Mouse (Mus musculus) embryo, embryonic 11 days (tissue): ENCODE results near the gene Kdelr3.

Experiments
- DNase-seq: peaks from one replicate; pipeline ENCODE4 v3.0.0-alpha.2; 2015

Kdelr3 gene

DNA sequence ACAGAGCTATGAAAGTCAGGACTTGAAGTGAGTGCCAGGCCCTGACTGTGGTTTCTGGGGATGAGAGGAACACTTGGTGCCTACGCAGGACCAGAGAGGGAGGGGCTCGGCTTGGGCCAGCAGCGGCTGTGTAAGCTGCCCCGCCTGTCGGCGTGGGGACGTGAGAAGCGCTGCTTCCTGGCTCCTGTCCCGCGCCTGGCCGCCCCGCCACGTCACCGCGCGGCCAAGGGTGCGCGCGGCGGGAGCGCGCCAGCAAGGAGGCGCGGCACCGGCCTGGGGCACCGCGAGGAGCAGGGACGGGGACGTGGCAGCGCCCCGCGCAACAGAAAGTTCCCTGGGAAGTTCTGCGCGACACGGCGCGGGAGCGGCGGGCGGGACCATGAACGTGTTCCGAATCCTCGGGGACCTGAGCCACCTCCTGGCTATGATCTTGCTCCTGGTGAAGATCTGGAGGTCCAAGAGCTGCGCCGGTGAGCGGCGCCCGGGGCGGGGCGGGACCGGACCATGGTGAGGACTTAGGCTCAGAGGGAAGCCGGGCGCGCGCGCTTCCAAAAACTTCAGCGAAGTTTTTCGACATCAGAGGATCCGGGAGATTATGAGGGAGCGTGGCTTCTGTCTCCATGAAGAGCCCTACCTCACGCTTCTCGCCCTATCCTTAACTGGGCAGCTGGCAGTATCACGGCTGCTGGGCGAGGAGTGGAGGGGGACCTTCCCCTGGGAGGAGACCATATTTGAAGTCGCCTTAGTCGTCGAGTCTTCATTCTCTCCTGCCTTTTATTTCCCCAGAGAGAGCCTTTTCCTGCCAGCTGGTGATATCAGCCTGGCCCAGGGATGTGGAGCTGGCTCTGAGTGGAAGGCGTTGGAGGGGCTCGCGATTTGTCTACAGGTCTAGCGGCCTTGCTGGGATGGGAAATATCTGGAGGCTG, at the start of gene Kdelr3:
TSS of gene Kdelr3 (plus strand) at position 241 of the 926 bp plus-strand sequence.
- peak; percentile 78 for DNase-seq

DNA sequence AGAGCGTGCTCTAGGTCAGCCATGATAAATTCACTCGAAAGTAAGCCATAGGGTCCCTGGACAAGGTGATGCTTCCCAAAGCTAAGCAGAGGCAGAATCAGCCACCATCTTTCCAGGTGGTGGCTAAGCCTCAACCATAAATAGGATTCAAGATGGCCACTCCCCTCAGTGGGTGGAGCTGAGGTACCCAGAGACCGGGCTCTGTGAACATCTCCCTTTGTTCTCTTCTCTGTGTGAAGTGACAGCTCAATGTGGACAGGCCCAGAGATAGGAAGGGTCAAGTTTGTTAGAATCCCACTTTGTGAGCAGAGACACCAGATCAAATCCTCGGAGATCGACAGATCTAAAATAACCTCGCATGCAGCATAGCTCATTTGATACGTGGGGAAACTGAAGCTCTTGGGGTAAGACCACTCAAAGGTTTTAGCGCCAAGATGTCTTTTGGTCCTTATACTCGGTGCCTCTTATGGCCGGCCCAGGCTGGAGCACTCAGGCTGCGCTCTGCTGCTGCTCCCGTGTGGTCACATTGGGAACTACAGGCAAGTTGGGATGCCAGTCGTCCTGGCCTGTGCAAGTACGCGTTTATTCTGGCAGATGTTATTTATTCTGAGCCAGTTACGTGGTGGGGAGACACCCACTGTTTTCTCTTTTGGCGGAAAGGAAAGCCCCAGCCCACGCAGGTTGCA, 49.5 kb upstream of the Kdelr3 start:
- peak; percentile 89 for DNase-seq

DNA sequence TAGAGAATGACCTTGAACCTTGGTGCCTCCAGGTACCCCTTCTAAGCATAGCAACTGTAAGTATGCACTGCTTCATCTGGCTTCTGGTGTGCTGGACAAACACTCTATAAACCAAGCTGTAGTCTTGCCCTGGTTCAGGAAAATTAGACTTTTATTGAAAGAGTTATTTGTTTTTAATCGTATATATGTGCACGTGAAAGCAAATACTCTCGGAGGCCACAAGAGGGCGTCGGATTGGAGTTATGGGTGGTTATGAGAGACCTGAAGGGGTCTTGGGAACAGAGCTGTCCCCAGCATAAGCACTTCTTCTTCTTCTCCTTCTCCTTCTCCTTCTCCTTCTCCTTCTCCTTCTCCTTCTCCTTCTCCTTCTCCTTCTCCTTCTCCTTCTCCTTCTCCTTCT, 46.6 kb upstream of the Kdelr3 start:
- no peak for DNase-seq

GRCm38 (mm10) chr15:79470583-79470982, 45.6 kb upstream of the Kdelr3 start:
- DNase-seq: peak; percentile 46

DNA sequence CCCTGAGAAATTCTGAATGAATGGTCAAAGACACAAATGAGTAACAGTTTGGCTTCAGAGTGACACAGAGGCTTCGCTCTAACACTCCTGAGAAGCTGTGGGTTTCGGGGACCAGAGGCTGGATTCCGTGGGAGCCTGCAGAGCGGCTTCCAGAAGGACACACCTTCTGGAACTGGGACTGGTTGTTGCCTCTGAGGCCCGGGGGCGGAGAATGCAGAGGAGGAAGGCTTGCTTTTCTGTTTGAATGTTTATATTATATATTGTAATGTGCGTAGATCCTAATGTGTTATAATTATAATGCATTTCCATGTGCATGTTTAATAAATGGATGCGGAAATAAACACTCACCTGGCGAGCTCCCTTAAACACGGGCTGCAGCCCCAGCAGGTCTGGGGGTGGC, 45.1 kb upstream of the Kdelr3 start:
- DNase-seq: no peak

- no peak for DNase-seq
Observed at GRCm38 (mm10) chr15:79473042-79473441, 43.2 kb upstream of the Kdelr3 start.

DNA sequence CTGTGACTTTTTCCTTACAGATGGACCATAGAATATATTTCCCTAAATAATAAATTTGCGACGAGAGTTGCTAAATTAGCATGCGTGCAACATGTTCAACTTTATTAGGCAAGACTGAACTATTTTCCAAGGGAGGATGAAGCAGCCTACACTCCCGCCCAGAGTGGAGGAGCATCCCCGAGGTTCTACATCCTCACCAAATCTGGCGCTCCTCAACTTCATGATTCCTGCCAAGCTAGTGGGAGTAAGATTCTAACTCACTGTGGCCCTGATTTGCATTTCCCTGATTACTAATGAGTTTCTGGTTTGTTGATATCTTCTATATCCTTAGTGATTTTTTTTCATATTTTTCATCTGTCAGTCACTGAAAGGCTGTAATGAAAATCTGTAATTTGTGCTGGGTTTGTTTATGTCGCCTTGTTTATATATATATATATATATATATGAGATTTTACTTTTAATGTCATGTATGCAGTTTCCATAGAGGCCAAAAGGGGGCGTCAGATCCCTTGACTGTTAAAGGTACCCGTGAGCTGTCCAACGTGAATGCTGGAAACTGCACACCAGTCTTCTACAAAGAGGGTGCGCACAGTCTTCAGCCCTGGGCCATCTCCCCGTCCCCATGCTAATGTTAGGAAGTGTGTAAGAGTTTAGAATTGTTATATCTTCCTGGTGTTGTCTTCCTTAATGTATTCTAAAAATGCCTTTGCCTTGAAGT, 42.4 kb upstream of the Kdelr3 start:
- DNase-seq: no peak

- DNase-seq: no peak
Observed at GRCm38 (mm10) chr15:79477227-79477626, 39.0 kb upstream of the Kdelr3 start.

- no peak for DNase-seq
Observed at GRCm38 (mm10) chr15:79481181-79481688, 35.0 kb upstream of the Kdelr3 start.

GRCm38 (mm10) chr15:79489463-79489862, 26.7 kb upstream of the Kdelr3 start:
- DNase-seq: no peak

DNA sequence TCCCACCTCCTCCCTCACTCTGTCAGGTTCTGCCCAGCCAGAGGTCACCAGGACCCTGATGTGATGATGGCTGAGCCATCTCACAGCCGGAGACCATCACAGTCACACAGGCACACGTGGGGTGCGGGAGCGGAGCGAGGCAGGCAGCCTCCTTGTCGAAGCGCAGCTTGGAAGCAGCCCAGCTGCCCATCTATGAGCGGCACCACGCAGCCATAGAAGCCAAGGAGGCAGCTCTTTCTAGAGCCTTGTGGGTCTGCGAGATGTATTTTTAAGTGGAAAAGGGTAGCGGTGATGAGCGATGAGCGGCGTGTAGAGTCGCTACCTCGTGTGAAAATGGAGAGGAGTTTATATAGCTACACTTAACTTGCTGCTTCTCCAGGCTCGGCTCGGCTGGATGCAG, 22.7 kb upstream of the Kdelr3 start:
- peak; percentile 12 for DNase-seq

GRCm38 (mm10) chr15:79500110-79500509, 16.1 kb upstream of the Kdelr3 start:
- no peak for DNase-seq

DNA sequence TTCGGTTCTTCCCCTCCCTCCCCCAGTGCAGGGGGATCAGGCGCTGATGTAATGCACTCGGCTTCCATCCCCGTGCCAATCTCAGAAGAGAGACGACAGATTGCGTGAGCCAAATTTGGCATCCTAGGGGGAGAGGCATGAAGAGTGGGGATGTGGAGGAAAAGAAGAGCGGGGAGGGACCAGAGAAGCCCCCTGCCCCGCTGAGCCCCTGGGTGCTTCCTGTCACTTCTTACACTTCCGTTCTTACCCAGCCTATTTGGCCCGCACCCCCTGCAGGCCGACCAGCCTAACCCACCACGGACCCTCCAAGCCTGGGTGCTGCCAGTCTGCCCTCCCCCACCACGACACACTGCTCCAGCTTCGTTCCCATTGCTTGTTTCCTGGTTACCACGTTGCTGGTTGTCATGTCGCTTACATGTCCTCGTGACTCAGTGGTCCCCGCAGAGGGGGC, 13.3 kb upstream of the Kdelr3 start:
- no peak for DNase-seq

GRCm38 (mm10) chr15:79503438-79503837, 12.8 kb upstream of the Kdelr3 start:
- DNase-seq: no peak

- peak; percentile 48 for DNase-seq
Observed at GRCm38 (mm10) chr15:79504707-79505452, 11.3 kb upstream of the Kdelr3 start, which contains the start of gene Kcnj4. Gene Kcnj4, minus strand, starts transcription at chr15:79505241.

GRCm38 (mm10) chr15:79505616-79506283, 10.5 kb upstream of the Kdelr3 start:
- DNase-seq: peak; percentile 86

DNA sequence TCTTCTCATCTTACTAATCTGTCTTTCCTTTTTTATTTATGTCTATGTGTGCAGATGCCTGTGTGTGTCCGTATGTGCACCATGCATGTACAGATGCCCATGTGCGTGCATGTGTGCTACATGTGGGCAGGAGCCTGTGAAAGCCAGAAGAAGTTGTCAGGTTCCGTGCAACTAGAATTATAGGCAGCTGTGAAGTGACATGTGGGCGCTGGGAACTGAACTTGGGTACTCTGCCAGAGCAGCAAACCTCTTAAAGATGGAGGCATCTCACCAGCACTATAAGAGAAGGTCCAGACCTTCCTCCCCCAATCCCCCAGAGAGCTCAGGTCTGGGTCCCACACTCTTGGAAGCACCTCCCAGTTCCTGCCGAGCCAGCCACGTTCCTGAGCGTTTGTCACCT, 9.8 kb upstream of the Kdelr3 start:
- no peak for DNase-seq

DNA sequence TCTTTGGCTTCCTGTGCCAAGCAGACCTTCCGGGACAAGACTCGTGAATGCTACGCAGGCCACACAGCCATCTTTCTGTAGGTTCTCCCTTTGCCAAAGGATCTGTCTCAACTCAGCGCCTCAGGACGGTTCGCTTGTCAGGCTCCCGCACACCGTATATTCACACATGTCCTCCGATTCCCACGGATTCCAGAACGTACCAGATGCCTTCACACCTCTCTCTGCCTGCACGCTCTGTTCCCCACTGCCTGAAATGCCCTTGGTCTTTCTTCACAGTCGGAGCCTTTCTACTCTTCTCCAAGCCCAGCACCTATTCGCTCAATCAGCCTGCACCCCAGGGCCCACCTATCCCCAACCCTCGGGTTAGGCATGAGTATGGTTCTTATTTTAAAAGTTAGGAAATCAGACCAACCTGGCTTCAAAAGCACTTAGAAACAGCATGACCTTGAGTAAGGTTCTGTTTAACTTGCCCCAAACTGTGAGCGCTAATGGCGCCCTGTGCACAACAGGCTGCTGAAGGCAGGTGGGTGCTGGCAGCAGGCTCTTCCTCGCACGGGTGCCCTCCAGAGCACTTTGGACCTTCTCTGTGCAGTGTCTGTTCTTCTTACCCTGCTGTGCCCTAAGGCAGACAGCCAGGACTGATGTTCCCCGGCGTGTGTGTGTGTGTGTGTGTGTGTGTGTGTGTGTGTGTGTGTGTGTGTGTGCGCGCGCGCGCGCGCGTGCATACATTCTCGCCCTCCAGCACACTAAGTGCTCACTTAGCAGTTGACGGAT, 9.0 kb upstream of the Kdelr3 start:
- DNase-seq: no peak

DNA sequence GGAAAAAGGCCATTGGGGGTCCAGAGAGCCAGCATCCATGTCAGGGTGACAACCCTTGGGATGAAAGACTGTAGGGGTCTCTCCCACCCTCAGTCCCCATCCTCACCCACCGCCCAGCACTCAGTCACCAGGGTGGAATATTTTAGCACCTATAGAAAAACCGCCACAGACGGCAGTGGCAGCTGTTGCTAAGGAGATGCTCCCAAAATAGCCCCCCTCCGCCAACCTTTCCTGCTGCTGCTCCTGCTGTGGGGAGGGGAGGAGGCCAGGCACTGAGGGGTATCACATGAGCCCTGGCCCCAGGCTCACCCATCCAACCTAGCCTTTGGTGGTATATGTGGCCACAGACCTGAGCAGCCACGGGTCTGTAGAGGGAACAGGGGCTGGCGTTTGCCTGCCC, 6.2 kb upstream of the Kdelr3 start:
- no peak for DNase-seq

DNA sequence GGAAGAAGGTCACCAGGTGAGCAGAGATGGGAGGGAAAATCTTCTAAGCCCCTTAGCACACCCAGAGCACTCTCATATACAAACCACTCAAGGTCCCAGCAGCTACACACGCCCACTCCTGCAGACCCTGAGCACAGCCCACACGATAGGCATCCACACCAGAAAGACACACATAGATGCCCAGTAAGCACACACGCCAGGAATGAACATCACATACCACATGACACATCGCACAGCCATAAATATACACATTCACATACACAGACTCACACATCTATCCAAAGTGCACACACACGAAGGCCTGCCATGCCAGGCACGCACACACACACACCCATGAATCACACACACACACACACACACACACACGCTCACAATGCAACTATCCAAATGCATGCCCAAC, 5.8 kb upstream of the Kdelr3 start:
- DNase-seq: no peak
